Mouse (Mus musculus) C2C12 (cell line): ENCODE measurements around the gene Selenof.
A peak's percentile ranks its signal among the peaks of the same experiment; 100 is the strongest.

Experiments used
- CTCF ChIP-seq: IDR thresholded peaks from one replicate; pipeline ENCODE4 v1.5.1; 2011; ENCODE audit not compliant: control insufficient read depth, insufficient read depth, insufficient read length
- FOSL1 ChIP-seq: IDR thresholded peaks from one replicate; pipeline ENCODE4 v1.8.0; 2011; ENCODE audit warnings: mild to moderate bottlenecking, low read length; ENCODE audit not compliant: poor library complexity, insufficient read depth, severe bottlenecking
- MAX ChIP-seq: IDR thresholded peaks from one replicate; pipeline ENCODE4 v1.6.1; 2011; ENCODE audit warnings: mild to moderate bottlenecking, control low read depth
- MYOD1 ChIP-seq: IDR thresholded peaks from one replicate; pipeline ENCODE4 v1.6.1; 2011; ENCODE audit warnings: low read depth; ENCODE audit not compliant: control insufficient read depth, insufficient read length
- USF1 ChIP-seq: IDR thresholded peaks from one replicate; pipeline ENCODE4 v1.6.1; 2011; ENCODE audit warnings: low read depth, mild to moderate bottlenecking, control low read depth, moderate library complexity

DNA sequence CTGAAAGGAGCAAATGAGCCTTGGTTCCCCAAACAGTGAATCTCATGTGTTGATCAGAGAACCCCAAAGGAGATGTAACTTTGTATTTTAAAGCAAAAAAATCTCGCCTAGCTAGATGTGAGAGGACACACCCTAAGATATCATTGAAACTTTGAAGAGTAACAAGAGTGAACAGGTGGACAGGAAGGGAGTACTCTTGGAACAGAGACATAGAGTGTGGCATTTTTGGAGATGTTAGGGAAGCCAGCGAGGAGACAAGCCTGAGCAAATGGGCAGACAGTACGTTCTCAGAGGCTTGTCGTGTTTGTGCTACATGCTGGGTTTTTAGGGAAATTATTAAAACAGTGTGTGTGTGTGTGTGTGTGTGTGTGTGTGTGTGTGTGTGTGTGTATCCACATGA, 68.0 kb downstream of the Selenof start:
- no peak for TF ChIP-seq CTCF
- TF ChIP-seq USF1, result no peak
- TF ChIP-seq MYOD1, result peak; percentile 61
- no peak for TF ChIP-seq MAX
- TF ChIP-seq FOSL1, result no peak
